Mouse (Mus musculus) intestine, embryonic 16.5 days (tissue): ENCODE results near the gene Phf7. TPM values are rescaled to one million over a fixed set of nuclear protein-coding genes. Genes with fewer than 3 reads are reported as not detected.

Source experiments
- ATAC-seq: fragments of 200-750 bp; cut with Nextera tagmentation; 2 replicates; pipeline ENCODE4 v1.8.0; 2017; ENCODE audit warnings: moderate TSS enrichment, moderate library complexity
- H3K27ac ChIP-seq: fragments of 300-500 bp; sonication (generic); 2 replicates; pipeline ENCODE4 v1.5.1; 2014; ENCODE audit warnings: mild to moderate bottlenecking, low read length
- H3K27me3 ChIP-seq: fragments of 300-500 bp; sonication (generic); replicated peaks from 2 replicates; pipeline ENCODE4 v1.6.1; 2014; ENCODE audit warnings: low read length, control low read depth, mixed read lengths; ENCODE audit not compliant: control insufficient read depth, insufficient read depth
- H3K36me3 ChIP-seq: fragments of 300-500 bp; sonication (generic); 2 replicates; pipeline ENCODE4 v1.6.1; 2014; ENCODE audit warnings: low read length, control low read depth; ENCODE audit not compliant: control insufficient read depth, insufficient read depth
- H3K4me1 ChIP-seq: fragments of 300-500 bp; sonication (generic); 2 replicates; pipeline ENCODE4 v1.6.1; 2014; ENCODE audit warnings: low read length, control low read depth, mixed read lengths; ENCODE audit not compliant: control insufficient read depth, insufficient read depth
- H3K4me2 ChIP-seq: fragments of 300-500 bp; sonication (generic); 2 replicates; pipeline ENCODE4 v1.6.1; 2014; ENCODE audit warnings: low read depth, low read length, control low read depth
- H3K4me3 ChIP-seq: fragments of 300-500 bp; sonication (generic); 2 replicates; pipeline ENCODE4 v1.5.1; 2014; ENCODE audit warnings: mild to moderate bottlenecking, low read length
- H3K9ac ChIP-seq: fragments of 300-500 bp; sonication (generic); 2 replicates; pipeline ENCODE4 v1.6.1; 2014; ENCODE audit warnings: low read depth, low read length
- H3K9me3 ChIP-seq: fragments of 300-500 bp; sonication (generic); 2 replicates; pipeline ENCODE4 v1.6.1; 2016; ENCODE audit warnings: low read length, control low read depth; ENCODE audit not compliant: control insufficient read depth
- WGBS: fragments of 180-500 bp; shearing (Covaris S2); extraction: QIAGEN DNeasy Blood & Tissue Kit; methylation state at CpG from one replicate; pipeline ENCODE4 v1.1.7; 2014; 5-methylcytosine and 5-hydroxymethylcytosine counted together
- polyA plus RNA-seq: library from polyadenylated mRNA; unstranded; fragments of >200 nt; fragmentation: Nextera tagmentation; extraction: Ambion mirVana; gene quantifications from 2 replicates; pipeline ENCODE4 v1.2.1, GENCODE M21; 2015

Gene Phf7
- polyA plus RNA-seq, 1 experiment from 2014 or later, result 10.8 TPM

GRCm38 (mm10) chr14:31258476-31259050, 7.4 kb upstream of the Phf7 start:
- Histone ChIP-seq H3K27ac (no peak overlapping the region), H3K9me3 (no peaks in the 10 kb centered on the region), H3K9ac (no peak overlapping the region), H3K27me3 (no peaks in the 10 kb centered on the region), H3K4me3 (no peak overlapping the region), H3K36me3 (peaks cover 34% of the 10 kb centered on the region), H3K4me1 (no peaks in the 10 kb centered on the region), H3K4me2 (no peak overlapping the region)
- WGBS, result 94% methylated on average over 14 of the region's 14 CpGs
- no peak for ATAC-seq

DNA sequence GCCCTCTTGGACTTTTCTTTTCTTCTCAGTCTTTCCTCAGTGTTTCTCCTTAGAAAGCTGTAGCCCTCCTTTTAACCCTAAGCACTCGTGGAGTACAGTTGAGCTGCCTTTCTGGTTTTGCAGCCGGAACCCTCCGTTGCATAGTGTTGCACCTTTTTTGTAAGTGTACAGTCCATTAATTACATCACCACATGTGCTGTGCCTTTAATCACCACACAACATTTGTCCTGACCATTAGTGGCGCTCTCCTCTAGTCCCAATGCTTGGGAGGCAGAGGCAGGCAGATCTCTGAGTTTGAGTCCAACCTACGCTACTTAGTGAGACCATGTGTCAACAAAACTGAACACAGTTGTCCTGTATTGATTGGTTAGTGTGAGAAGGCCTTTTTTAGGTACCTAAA, 974 bp upstream of the Phf7 start:
- WGBS, result 82% methylated on average over 5 of the region's 5 CpGs
- H3K4me1 ChIP-seq, result peaks cover 8% of the 10 kb centered on the region
- H3K4me2 ChIP-seq, result peak overlapping the region; percentile 73
- H3K9me3 ChIP-seq, result no peaks in the 10 kb centered on the region
- H3K27me3 ChIP-seq, result no peaks in the 10 kb centered on the region
- H3K9ac ChIP-seq, result peak overlapping the region; percentile 98
- ATAC-seq, result no peak
- peak overlapping the region; percentile 98 for H3K4me3 ChIP-seq
- H3K36me3 ChIP-seq, result peaks cover 17% of the 10 kb centered on the region
- no peak overlapping the region for H3K27ac ChIP-seq

GRCm38 (mm10) chr14:31251626-31252025, 509 bp upstream of the Phf7 start:
- Histone ChIP-seq H3K4me3 (peak overlapping the region; percentile 98), H3K4me2 (peak overlapping the region; percentile 73), H3K27ac (peak overlapping the region; percentile 58; the same call in 1 of the 2 replicates), H3K9me3 (no peaks in the 10 kb centered on the region), H3K27me3 (no peaks in the 10 kb centered on the region), H3K9ac (peak overlapping the region; percentile 98), H3K4me1 (peaks cover 8% of the 10 kb centered on the region), H3K36me3 (peaks cover 12% of the 10 kb centered on the region)
- 1% methylated on average over 18 of the region's 18 CpGs for WGBS
- no peak; the same call in 1 of the 2 replicates for ATAC-seq

GRCm38 (mm10) chr14:31250222-31251083, 664 bp downstream of the Phf7 start:
- H3K9ac ChIP-seq, result peak overlapping the region; percentile 88
- no peaks in the 10 kb centered on the region for H3K27me3 ChIP-seq
- H3K36me3 ChIP-seq, result peaks cover 5% of the 10 kb centered on the region
- peak overlapping the region; percentile 98 for H3K4me3 ChIP-seq
- peak; percentile 93 for ATAC-seq
- H3K4me1 ChIP-seq, result peaks cover 8% of the 10 kb centered on the region
- no peaks in the 10 kb centered on the region for H3K9me3 ChIP-seq
- peak overlapping the region; percentile 66 for H3K4me2 ChIP-seq
- H3K27ac ChIP-seq, result peak overlapping the region; percentile 94
- 16% methylated on average over 38 of the region's 38 CpGs for WGBS

DNA sequence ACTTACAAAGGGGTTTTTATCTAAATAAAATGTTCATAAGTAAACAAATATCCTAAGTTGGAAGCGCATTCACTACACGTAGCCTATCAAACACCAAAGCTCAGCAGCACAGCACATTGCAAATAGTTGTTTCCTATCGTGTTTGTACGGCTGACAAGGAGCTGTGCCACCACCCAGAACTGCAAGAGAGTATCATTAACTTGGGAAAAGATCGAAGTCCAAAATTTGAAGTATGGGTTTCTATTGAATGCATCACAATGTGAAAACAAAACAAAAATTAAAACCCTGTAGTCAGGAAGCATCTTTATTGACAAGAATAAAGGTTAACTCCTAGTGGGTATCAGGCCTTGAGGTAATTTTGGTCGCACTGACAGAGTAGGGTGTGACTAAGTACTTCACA, 2.7 kb downstream of the Phf7 start:
- Histone ChIP-seq H3K4me2 (no peak overlapping the region), H3K36me3 (no peaks in the 10 kb centered on the region; the same call in 1 of the 2 replicates), H3K27me3 (no peaks in the 10 kb centered on the region), H3K9ac (no peak overlapping the region), H3K27ac (no peak overlapping the region), H3K4me1 (peaks cover 8% of the 10 kb centered on the region), H3K9me3 (no peaks in the 10 kb centered on the region), H3K4me3 (no peak overlapping the region)
- 81% methylated on average over 6 of the region's 6 CpGs for WGBS
- no peak for ATAC-seq

DNA sequence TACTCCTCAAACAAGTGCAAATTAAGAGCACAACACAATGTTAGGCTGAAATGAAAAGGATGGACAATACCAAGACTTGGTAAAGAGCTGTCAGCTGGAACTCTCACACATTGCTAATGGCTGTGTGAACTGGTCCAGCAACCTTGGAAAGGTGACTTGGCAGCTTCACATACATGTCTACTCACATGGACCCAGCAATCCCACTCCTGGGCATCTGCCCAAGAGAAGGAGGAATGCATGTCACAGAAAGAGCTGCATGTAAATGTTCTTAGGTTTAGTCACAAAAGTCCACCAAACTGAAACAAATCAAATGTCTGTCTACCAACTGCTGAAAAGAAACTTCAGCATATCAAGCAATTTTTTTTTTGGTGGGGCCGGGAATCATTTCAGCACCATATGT, 5.2 kb downstream of the Phf7 start:
- Histone ChIP-seq H3K9ac (no peak overlapping the region), H3K4me1 (no peaks in the 10 kb centered on the region), H3K9me3 (no peaks in the 10 kb centered on the region), H3K4me3 (no peak overlapping the region), H3K4me2 (no peak overlapping the region), H3K27ac (no peak overlapping the region), H3K27me3 (no peaks in the 10 kb centered on the region), H3K36me3 (no peaks in the 10 kb centered on the region)
- 77% methylated on average over 1 of the region's 1 CpGs for WGBS
- ATAC-seq, result no peak

GRCm38 (mm10) chr14:31244777-31245176, 6.3 kb downstream of the Phf7 start:
- 78% methylated on average over 1 of the region's 1 CpGs for WGBS
- ATAC-seq, result no peak
- no peak overlapping the region for H3K27ac ChIP-seq
- H3K4me2 ChIP-seq, result no peak overlapping the region
- no peak overlapping the region for H3K4me3 ChIP-seq
- no peaks in the 10 kb centered on the region for H3K27me3 ChIP-seq
- H3K36me3 ChIP-seq, result no peaks in the 10 kb centered on the region
- H3K9ac ChIP-seq, result no peak overlapping the region
- no peaks in the 10 kb centered on the region for H3K9me3 ChIP-seq
- H3K4me1 ChIP-seq, result no peaks in the 10 kb centered on the region

DNA sequence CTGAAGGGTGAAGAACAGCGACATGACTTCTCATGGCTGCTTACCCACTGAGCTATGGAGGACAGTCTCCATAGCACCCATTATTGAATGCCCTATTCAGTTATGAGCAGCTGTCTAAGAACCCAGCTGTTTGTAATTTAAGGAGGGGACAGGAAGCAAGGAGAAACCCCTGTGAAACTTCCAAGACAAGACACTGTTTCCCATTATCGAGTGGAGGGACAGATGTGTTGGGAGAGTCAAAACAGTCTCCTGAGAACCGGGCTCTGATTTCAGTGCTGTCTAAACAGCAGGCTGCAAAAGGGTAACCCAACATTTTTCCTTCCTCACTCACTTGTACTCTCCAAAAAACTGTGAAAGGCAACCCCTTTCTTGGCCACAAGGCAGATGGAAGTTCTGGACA, 10.6 kb downstream of the Phf7 start:
- WGBS, result 73% methylated on average over 3 of the region's 3 CpGs
- no peaks in the 10 kb centered on the region for H3K27me3 ChIP-seq

DNA sequence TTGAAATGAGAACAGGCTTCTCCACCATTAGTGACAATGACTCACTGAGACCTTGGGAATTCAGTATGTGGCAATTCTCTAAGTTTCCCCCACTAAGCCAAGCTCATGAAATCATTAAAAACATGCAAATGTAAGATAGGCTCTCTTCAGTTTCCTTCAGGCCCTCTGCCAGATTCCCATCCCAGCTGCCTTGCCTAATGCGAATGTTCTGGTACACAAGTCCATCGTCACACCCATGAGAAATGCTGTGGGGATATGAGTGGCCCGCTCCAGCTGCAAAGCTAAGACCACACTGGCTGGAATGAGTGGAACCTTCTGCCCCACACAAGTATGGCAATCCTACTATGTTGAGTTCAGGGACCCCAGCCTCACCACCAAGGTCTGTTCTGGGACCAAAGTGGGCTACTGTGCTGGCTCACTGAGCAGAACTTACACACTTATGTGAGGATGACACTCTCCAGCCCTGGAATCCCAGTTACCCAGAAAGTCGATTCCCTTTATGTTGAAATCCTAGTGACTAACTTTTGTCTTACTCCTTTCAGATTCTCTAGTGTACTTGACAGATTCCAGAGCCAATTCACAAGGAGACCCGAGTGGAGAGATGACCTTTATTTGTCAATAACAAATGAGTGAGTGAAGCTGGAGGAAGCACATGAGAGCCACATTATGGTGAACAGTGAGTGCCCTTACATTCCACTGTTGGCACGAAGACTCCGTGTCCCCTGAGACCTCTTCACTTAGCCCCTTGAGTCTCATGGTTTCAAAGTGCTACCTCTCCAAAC, 13.8 kb downstream of the Phf7 start:
- no peak for ATAC-seq
- H3K9me3 ChIP-seq, result no peaks in the 10 kb centered on the region
- no peak overlapping the region for H3K9ac ChIP-seq
- H3K4me1 ChIP-seq, result 0 out of 2 replicates have a peak, but pooled peaks cover 6% of the 10 kb centered on the region
- no peak overlapping the region for H3K4me2 ChIP-seq
- H3K4me3 ChIP-seq, result no peak overlapping the region
- H3K27ac ChIP-seq, result no peak overlapping the region
- peaks cover 4% of the 10 kb centered on the region; the same call in 1 of the 2 replicates for H3K36me3 ChIP-seq
- 74% methylated on average over 7 of the region's 7 CpGs for WGBS
- no peaks in the 10 kb centered on the region for H3K27me3 ChIP-seq

More for the DNA sequence above, 10.6 kb downstream of the Phf7 start:
- no peak overlapping the region for H3K27ac ChIP-seq
- H3K36me3 ChIP-seq, result peaks cover 4% of the 10 kb centered on the region; the same call in 1 of the 2 replicates
- no peak overlapping the region for H3K4me2 ChIP-seq
- no peaks in the 10 kb centered on the region for H3K9me3 ChIP-seq
- H3K9ac ChIP-seq, result no peak overlapping the region
- no peaks in the 10 kb centered on the region for H3K4me1 ChIP-seq
- no peak overlapping the region for H3K4me3 ChIP-seq
- no peak for ATAC-seq
